Mouse (Mus musculus): ENCODE data around the gene Krt25. TPM values are rescaled to one million over a fixed set of nuclear protein-coding genes. Genes with fewer than 3 reads are reported as not detected.

The Krt25 gene
- total and polyA plus RNA-seq, 3 experiments = 0.17 to 1.0 (median 0.69) TPM

DNA sequence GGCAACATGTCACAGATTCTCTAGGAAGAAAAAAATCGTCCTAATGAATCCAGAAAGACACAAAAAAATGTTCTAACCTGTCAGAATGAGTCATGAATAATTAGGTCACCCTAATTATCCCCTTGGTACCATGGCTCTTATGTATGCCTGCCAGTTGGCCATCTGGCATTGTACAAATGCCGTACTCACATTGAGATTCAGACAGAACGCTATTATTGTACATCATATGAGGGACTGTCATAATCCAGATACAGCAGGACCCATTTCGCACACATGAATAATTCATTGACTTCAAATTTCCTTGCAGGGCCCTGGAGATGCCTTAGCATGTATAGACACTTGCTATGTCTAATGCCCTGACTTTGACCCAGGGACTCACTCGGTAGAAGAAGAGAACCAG lies 38.7 kb downstream of the Krt25 start:
- H3K4me3 ChIP-seq (replicated peaks in 1 of 3; ENCODE audit: low read depth in 2 of 3, low read length in 2 of 3, poor library complexity in 1 of 3) = no peak overlapping the region
- in situ Hi-C loops (cut with MboI; ENCODE audit: low pct_ligation_motif_present, low pct_unique_long_range_greater_than_20kb, low sequenced_read_pairs) = no loop called here
- no peaks in the 10 kb centered on the region for H3K27me3 ChIP-seq (replicated peaks)

DNA sequence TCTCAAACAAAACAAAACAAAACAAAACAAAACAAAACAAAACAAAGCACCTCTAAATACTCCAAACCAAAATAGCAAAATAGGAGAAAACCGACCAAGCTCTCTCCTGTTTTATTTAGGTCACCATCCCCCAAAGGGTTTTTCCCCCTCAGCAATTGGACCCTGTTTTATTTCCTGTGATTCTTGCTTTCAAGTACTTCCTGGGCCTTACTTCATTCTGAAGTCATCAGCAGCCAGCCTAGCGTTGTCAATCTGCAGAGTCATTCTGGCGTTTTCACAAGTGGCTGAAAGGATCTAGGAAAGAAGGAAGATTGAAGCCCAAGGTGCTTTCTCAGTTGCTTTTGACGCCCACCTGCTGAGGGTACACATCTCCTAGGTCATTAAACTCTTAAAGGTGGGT lies 39.4 kb downstream of the Krt25 start:
- dilution Hi-C loops (cut with MboI; ENCODE audit: extremely low pct_ligation_motif_present, extremely low pct_unique_long_range_greater_than_20kb, low sequenced_read_pairs) = no loop called here
- TF ChIP-seq ZKSCAN1 (IDR thresholded peaks at IDR 0.05; ENCODE audit: borderline replicate concordance, low read depth, low read length) = no peak
- TF ChIP-seq ELF1 (IDR thresholded peaks at IDR 0.05; ENCODE audit: low read depth, low read length) = peak; percentile 22; the same call in 1 of the 2 replicates
- TF ChIP-seq IRF4 (IDR thresholded peaks at IDR 0.05; ENCODE audit: low read depth, low read length) = no peak
- in situ Hi-C loops (cut with MboI; ENCODE audit: low pct_ligation_motif_present, low pct_unique_long_range_greater_than_20kb, low sequenced_read_pairs) = no loop called here

More for the DNA sequence above, 38.7 kb downstream of the Krt25 start:
- H3K4me1 ChIP-seq (ENCODE audit: control insufficient read depth in 1 of 2, insufficient read depth in 2 of 2) = peaks cover 8 to 10% of the 10 kb centered on the region in 2 experiments
- dilution Hi-C loops (cut with MboI; ENCODE audit: extremely low pct_ligation_motif_present, extremely low pct_unique_long_range_greater_than_20kb, low sequenced_read_pairs) = no loop called here
- no peak for DNase-seq (ENCODE audit: extremely low read depth)
- H3K9me3 ChIP-seq (replicated peaks; ENCODE audit: low read length) = no peaks in the 10 kb centered on the region
- no peaks in the 10 kb centered on the region for H3K79me2 ChIP-seq (replicated peaks; ENCODE audit: control insufficient read depth, extremely low read depth, insufficient read depth, poor library complexity, severe bottlenecking)
- H3K27ac ChIP-seq (ENCODE audit: insufficient read depth, low read depth) = no peak overlapping the region
- H3K4me2 ChIP-seq (ENCODE audit: insufficient read depth, low read depth, poor library complexity, severe bottlenecking) = no peak overlapping the region
- no peak overlapping the region for H3K9ac ChIP-seq (ENCODE audit: insufficient read depth, low read depth)
- TF ChIP-seq GABPA (IDR thresholded peaks at IDR 0.05; ENCODE audit: insufficient replicate concordance, low read depth, low read length) = no peak
- no peaks in the 10 kb centered on the region for H3K36me3 ChIP-seq (replicated peaks in 1 of 2; ENCODE audit: control insufficient read depth in 1 of 2, insufficient read depth in 1 of 2, low read length in 1 of 2)

DNA sequence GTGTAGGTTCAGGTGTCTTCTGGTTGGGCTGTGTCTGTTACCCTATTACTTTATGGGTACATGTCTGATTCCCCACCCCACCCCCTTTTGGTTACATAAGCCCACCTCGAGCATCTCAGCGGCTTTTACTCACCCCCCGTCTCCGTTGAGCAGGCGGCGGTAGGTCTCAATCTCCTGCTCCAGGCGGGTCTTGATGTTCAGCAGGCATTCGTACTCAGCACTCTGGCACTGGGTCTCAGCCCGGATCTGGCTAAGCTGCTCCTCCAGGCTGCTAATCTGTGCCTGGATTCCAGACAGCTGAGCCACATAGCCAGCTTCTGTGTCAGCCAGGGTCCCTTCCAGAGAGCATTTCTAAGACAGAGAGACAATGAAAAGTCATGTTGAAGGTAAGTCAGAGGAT lies 41.6 kb downstream of the Krt25 start:
- H3K27me3 ChIP-seq (replicated peaks) = peaks cover 2% of the 10 kb centered on the region

More for the DNA sequence above, 39.4 kb downstream of the Krt25 start:
- DNase-seq (ENCODE audit: extremely low read depth) = peak; percentile 18
- Histone ChIP-seq H3K27me3 (replicated peaks) (no peaks in the 10 kb centered on the region), H3K36me3 (replicated peaks in 1 of 2; ENCODE audit: control insufficient read depth in 1 of 2, insufficient read depth in 1 of 2, low read length in 1 of 2) (no peaks in the 10 kb centered on the region), H3K27ac (ENCODE audit: insufficient read depth, low read depth) (no peak overlapping the region), H3K4me2 (ENCODE audit: insufficient read depth, low read depth, poor library complexity, severe bottlenecking) (no peak overlapping the region), H3K4me1 (ENCODE audit: control insufficient read depth in 1 of 2, insufficient read depth in 2 of 2) (peaks cover 8 to 10% of the 10 kb centered on the region in 2 experiments), H3K4me3 (replicated peaks in 1 of 3; ENCODE audit: low read depth in 2 of 3, low read length in 2 of 3, poor library complexity in 1 of 3) (no peak overlapping the region), H3K79me2 (replicated peaks; ENCODE audit: control insufficient read depth, extremely low read depth, insufficient read depth, poor library complexity, severe bottlenecking) (no peaks in the 10 kb centered on the region), H3K9me3 (replicated peaks; ENCODE audit: low read length) (no peaks in the 10 kb centered on the region), H3K9ac (ENCODE audit: insufficient read depth, low read depth) (no peak overlapping the region)

More for the DNA sequence above, 41.6 kb downstream of the Krt25 start:
- Histone ChIP-seq H3K4me2 (ENCODE audit: insufficient read depth, low read depth, poor library complexity, severe bottlenecking) (no peak overlapping the region), H3K4me1 (ENCODE audit: control insufficient read depth in 1 of 2, insufficient read depth in 2 of 2) (peaks cover 4 to 10% of the 10 kb centered on the region in 2 experiments; a peak in 2 of 4 replicates), H3K9me3 (replicated peaks; ENCODE audit: low read length) (no peaks in the 10 kb centered on the region), H3K36me3 (replicated peaks in 1 of 2; ENCODE audit: control insufficient read depth in 1 of 2, insufficient read depth in 1 of 2, low read length in 1 of 2) (no peaks in the 10 kb centered on the region), H3K79me2 (replicated peaks; ENCODE audit: control insufficient read depth, extremely low read depth, insufficient read depth, poor library complexity, severe bottlenecking) (no peaks in the 10 kb centered on the region), H3K27ac (ENCODE audit: insufficient read depth, low read depth) (no peak overlapping the region), H3K9ac (ENCODE audit: insufficient read depth, low read depth) (no peak overlapping the region), H3K4me3 (replicated peaks in 1 of 3; ENCODE audit: low read depth in 2 of 3, low read length in 2 of 3, poor library complexity in 1 of 3) (no peak overlapping the region)
- DNase-seq (ENCODE audit: extremely low read depth) = no peak
- TF ChIP-seq ZKSCAN1 (IDR thresholded peaks at IDR 0.05; ENCODE audit: borderline replicate concordance, low read depth, low read length) (no peak), MAX (IDR thresholded peaks at IDR 0.05; ENCODE audit: low read length) (no peak), RAD21 (IDR thresholded peaks at IDR 0.05; ENCODE audit: low read depth, low read length) (no peak), BHLHE40 (IDR thresholded peaks at IDR 0.05; ENCODE audit: low read depth, low read length) (no peak), USF1 (IDR thresholded peaks at IDR 0.05; ENCODE audit: low read depth, low read length) (no peak), MAZ (IDR thresholded peaks at IDR 0.05; ENCODE audit: low read depth, low read length) (no peak), SIN3A (IDR thresholded peaks at IDR 0.05; ENCODE audit: low read length) (no peak)
- in situ Hi-C loops (cut with MboI; ENCODE audit: low pct_ligation_motif_present, low pct_unique_long_range_greater_than_20kb, low sequenced_read_pairs) = no loop called here
- dilution Hi-C loops (cut with MboI; ENCODE audit: extremely low pct_ligation_motif_present, extremely low pct_unique_long_range_greater_than_20kb, low sequenced_read_pairs) = no loop called here

Measured in CH12.LX (cell line).